Mouse (Mus musculus): Measurements from ENCODE around the gene Zfp324. TPM values are rescaled to one million over a fixed set of nuclear protein-coding genes. Genes with fewer than 3 reads are reported as not detected.

Gene Zfp324
- polyA plus RNA-seq, 2 experiments: 9.5 to 9.8 TPM

DNA sequence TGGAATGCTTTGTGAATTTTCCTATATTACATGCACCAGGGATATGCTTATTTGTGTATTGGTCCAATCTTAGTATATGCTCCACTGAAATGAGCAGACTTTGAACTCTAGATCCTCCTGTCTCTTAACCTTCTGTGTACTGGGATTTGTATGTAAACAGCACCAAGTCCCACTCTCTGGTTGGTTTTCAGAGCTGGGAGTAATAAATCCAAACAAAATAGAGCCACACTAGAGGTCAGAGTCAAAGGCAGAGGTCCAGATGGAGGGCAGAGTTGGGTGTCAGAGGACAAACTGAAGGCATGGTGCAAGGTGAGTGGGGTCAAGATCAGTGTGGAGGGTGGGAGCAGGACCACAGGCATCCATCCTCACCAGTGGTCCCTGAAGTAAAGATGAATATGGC is 30.2 kb downstream of the Zfp324 start:
- Histone ChIP-seq H3K4me1 (ENCODE audit: control insufficient read depth, insufficient read depth, low read length) (no peaks in the 10 kb centered on the region), H3K4me3 (replicated peaks; ENCODE audit: low read length) (no peak overlapping the region), H3K9ac (ENCODE audit: low read depth, low read length, severe bottlenecking) (no peak overlapping the region), H3K9me3 (ENCODE audit: control insufficient read depth, low read length) (no peaks in the 10 kb centered on the region), H3K36me3 (ENCODE audit: control insufficient read depth, insufficient read depth, low read length) (no peaks in the 10 kb centered on the region), H3K4me2 (replicated peaks; ENCODE audit: low read depth, low read length, severe bottlenecking) (no peak overlapping the region), H3K27ac (replicated peaks; ENCODE audit: low read depth, low read length) (no peak overlapping the region), H3K27me3 (ENCODE audit: control insufficient read depth, insufficient read depth, low read length) (no peaks in the 10 kb centered on the region)
- ATAC-seq (ENCODE audit: low FRiP score, low read depth) (no peak), DNase-seq (ENCODE audit: low spot score) (no peak)
- no peak for TF ChIP-seq POLR2A (IDR thresholded peaks at IDR 0.05; ENCODE audit: borderline replicate concordance, extremely low read depth, insufficient read depth, insufficient read length)

DNA sequence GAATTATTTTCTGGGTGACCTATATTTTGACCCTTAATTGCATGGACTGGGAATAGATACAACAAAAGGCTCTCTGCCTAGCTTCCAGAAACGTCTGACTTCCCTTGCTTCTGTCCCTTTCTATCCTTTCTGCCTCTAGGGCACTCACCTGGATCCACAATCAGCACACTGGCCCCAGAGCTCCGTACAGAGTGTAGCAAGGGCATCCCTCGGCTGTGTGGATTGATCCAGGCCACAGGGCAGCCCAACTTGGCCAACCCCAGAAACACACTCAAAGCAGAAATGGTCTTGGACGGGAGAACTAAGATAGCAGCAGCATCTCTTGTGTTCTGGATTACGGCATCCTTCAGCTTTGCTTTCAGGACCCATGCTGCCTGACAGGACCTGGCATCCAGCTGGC is 31.6 kb downstream of the Zfp324 start:
- Histone ChIP-seq H3K27me3 (ENCODE audit: control insufficient read depth, insufficient read depth, low read length) (no peaks in the 10 kb centered on the region), H3K9ac (ENCODE audit: low read depth, low read length, severe bottlenecking) (no peak overlapping the region), H3K4me1 (ENCODE audit: control insufficient read depth, insufficient read depth, low read length) (no peaks in the 10 kb centered on the region), H3K27ac (replicated peaks; ENCODE audit: low read depth, low read length) (no peak overlapping the region), H3K4me2 (replicated peaks; ENCODE audit: low read depth, low read length, severe bottlenecking) (no peak overlapping the region), H3K9me3 (ENCODE audit: control insufficient read depth, low read length) (no peaks in the 10 kb centered on the region), H3K36me3 (ENCODE audit: control insufficient read depth, insufficient read depth, low read length) (no peaks in the 10 kb centered on the region), H3K4me3 (replicated peaks; ENCODE audit: low read length) (no peak overlapping the region)
- DNase-seq (ENCODE audit: low spot score) (no peak), ATAC-seq (ENCODE audit: low FRiP score, low read depth) (no peak)
- no peak for TF ChIP-seq POLR2A (IDR thresholded peaks at IDR 0.05; ENCODE audit: borderline replicate concordance, extremely low read depth, insufficient read depth, insufficient read length)
- 65% methylated on average over 5 of the region's 5 CpGs for WGBS

DNA sequence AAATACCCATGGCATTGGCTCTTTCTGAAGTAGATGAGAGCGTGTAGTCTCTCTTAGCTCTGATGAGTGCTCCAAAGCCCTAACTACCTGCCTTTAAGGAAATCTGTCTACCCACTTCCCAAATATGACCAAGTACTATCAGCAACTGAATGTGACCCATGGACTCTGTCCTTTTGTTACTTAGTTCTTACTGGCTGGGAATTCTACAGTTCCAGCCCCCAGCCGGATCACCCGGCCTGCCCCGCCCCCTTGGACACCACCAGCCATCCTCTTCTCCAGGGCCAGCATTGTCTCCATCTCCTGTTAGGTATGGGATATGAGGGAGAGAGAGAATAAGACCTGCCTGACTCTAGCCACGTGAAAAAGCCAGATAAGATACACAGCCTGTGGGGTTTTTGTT is 32.4 kb downstream of the Zfp324 start, which contains the start of gene Slc27a5:
TSS of gene Slc27a5 (minus strand) at position 140 of the 400 bp plus-strand sequence.
- WGBS: 82% methylated on average over 5 of the region's 5 CpGs
- no peak for TF ChIP-seq POLR2A (IDR thresholded peaks at IDR 0.05; ENCODE audit: borderline replicate concordance, extremely low read depth, insufficient read depth, insufficient read length)
- H3K9ac ChIP-seq (ENCODE audit: low read depth, low read length, severe bottlenecking): no peak within 1 kb of the TSS

DNA sequence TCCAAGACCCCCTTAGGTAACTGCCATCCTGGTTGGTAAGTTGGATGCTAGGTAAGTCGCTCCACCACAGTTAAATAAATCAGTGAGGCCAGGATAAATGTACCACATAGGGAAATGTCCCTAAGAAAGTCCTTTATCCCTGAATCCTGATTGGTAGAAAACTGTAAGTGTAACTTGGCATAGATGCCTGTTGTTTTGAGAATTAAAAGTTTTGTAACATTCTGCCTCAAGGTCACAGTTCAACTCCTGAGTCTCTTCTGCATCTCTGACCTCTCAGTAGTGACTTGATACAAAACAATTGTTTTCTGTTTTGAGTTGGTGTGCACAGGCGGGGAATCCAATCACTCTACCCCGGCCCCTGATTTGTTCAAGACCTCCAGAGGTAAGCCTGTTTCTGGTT is 33.2 kb downstream of the Zfp324 start, which contains the start of gene Trim28:
TSS of gene Trim28 (plus strand) at position 264 of the 400 bp plus-strand sequence.
- no peak for TF ChIP-seq POLR2A (IDR thresholded peaks at IDR 0.05; ENCODE audit: borderline replicate concordance, extremely low read depth, insufficient read depth, insufficient read length)
- Histone ChIP-seq H3K27me3 (ENCODE audit: control insufficient read depth, insufficient read depth, low read length) (no peaks in the 10 kb centered on the region), H3K9ac (ENCODE audit: low read depth, low read length, severe bottlenecking) (no peak within 1 kb of the TSS), H3K9me3 (ENCODE audit: control insufficient read depth, low read length) (no peaks in the 10 kb centered on the region), H3K27ac (replicated peaks; ENCODE audit: low read depth, low read length) (no peak within 1 kb of the TSS), H3K4me2 (replicated peaks; ENCODE audit: low read depth, low read length, severe bottlenecking) (no peak within 1 kb of the TSS), H3K36me3 (ENCODE audit: control insufficient read depth, insufficient read depth, low read length) (no peaks in the 10 kb centered on the region), H3K4me3 (replicated peaks; ENCODE audit: low read length) (no peak within 1 kb of the TSS), H3K4me1 (ENCODE audit: control insufficient read depth, insufficient read depth, low read length) (no peaks in the 10 kb centered on the region)
- 86% methylated on average over 3 of the region's 3 CpGs for WGBS
- DNase-seq (ENCODE audit: low spot score) (no peak), ATAC-seq (ENCODE audit: low FRiP score, low read depth) (no peak)

More for the DNA sequence above, 32.4 kb downstream of the Zfp324 start, which contains the start of gene Slc27a5:
- H3K36me3 ChIP-seq (ENCODE audit: control insufficient read depth, insufficient read depth, low read length): no peaks in the 10 kb centered on the region
- no peaks in the 10 kb centered on the region for H3K9me3 ChIP-seq (ENCODE audit: control insufficient read depth, low read length)
- H3K27ac ChIP-seq (replicated peaks; ENCODE audit: low read depth, low read length): no peak within 1 kb of the TSS
- H3K27me3 ChIP-seq (ENCODE audit: control insufficient read depth, insufficient read depth, low read length): no peaks in the 10 kb centered on the region
- H3K4me1 ChIP-seq (ENCODE audit: control insufficient read depth, insufficient read depth, low read length): no peaks in the 10 kb centered on the region
- no peak within 1 kb of the TSS for H3K4me2 ChIP-seq (replicated peaks; ENCODE audit: low read depth, low read length, severe bottlenecking)
- ATAC-seq (ENCODE audit: low FRiP score, low read depth) (no peak), DNase-seq (ENCODE audit: low spot score) (no peak)
- H3K4me3 ChIP-seq (replicated peaks; ENCODE audit: low read length): no peak within 1 kb of the TSS

DNA sequence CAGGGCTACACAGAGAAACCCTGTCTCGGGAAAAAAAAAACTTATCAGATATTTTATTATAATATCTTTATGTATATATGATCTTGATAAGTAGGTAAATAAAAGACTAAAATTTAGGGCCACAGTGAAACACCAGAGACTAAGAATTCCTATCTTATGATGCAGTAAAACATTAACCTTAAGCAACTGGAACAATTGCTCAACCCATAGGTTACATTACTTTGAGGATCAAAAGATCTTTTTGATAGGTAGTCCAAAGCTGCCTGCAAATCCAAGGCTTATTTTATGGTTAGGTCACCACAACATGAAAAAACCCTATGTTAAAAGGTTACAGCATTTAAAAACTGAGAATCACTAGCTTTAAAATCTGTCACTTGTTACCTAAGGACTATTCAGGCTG is 35.9 kb downstream of the Zfp324 start:
- 66% methylated on average over 1 of the region's 1 CpGs for WGBS
- Histone ChIP-seq H3K27ac (replicated peaks; ENCODE audit: low read depth, low read length) (no peak overlapping the region), H3K9ac (ENCODE audit: low read depth, low read length, severe bottlenecking) (no peak overlapping the region), H3K4me2 (replicated peaks; ENCODE audit: low read depth, low read length, severe bottlenecking) (no peak overlapping the region), H3K27me3 (ENCODE audit: control insufficient read depth, insufficient read depth, low read length) (no peaks in the 10 kb centered on the region), H3K36me3 (ENCODE audit: control insufficient read depth, insufficient read depth, low read length) (peaks cover 8% of the 10 kb centered on the region), H3K4me1 (ENCODE audit: control insufficient read depth, insufficient read depth, low read length) (no peaks in the 10 kb centered on the region), H3K9me3 (ENCODE audit: control insufficient read depth, low read length) (no peaks in the 10 kb centered on the region), H3K4me3 (replicated peaks; ENCODE audit: low read length) (no peak overlapping the region)
- DNase-seq (ENCODE audit: low spot score) (no peak), ATAC-seq (ENCODE audit: low FRiP score, low read depth) (no peak)
- no peak for TF ChIP-seq POLR2A (IDR thresholded peaks at IDR 0.05; ENCODE audit: borderline replicate concordance, extremely low read depth, insufficient read depth, insufficient read length)

DNA sequence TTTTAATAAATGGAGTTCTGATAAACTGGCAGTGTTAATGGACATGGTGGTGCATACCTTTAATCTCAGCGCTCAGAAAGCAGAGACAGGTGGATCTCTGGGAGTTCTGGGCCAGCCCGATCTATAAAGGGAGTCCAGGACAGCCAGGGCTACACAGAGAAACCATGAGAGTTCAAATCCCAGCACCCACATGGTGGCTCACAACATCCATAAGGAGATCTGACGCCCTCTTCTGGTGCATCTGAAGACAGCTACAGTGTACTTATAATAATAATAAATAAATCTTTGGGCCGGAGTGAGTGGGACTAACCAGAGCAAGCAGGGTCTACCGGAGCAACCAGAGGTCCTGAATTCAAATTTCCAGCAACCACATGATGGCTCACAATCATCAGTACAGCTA is 37.7 kb downstream of the Zfp324 start:
- Histone ChIP-seq H3K4me2 (replicated peaks; ENCODE audit: low read depth, low read length, severe bottlenecking) (no peak overlapping the region), H3K27me3 (ENCODE audit: control insufficient read depth, insufficient read depth, low read length) (0 out of 2 replicates have a peak, but pooled peaks cover 4% of the 10 kb centered on the region), H3K9ac (ENCODE audit: low read depth, low read length, severe bottlenecking) (no peak overlapping the region), H3K4me3 (replicated peaks; ENCODE audit: low read length) (no peak overlapping the region), H3K36me3 (ENCODE audit: control insufficient read depth, insufficient read depth, low read length) (peaks cover 23% of the 10 kb centered on the region), H3K9me3 (ENCODE audit: control insufficient read depth, low read length) (no peaks in the 10 kb centered on the region), H3K4me1 (ENCODE audit: control insufficient read depth, insufficient read depth, low read length) (peaks cover 7% of the 10 kb centered on the region; the same call in 1 of the 2 replicates), H3K27ac (replicated peaks; ENCODE audit: low read depth, low read length) (no peak overlapping the region)
- ATAC-seq (ENCODE audit: low FRiP score, low read depth): no peak
- DNase-seq (ENCODE audit: low spot score): no peak
- TF ChIP-seq POLR2A (IDR thresholded peaks at IDR 0.05; ENCODE audit: borderline replicate concordance, extremely low read depth, insufficient read depth, insufficient read length): no peak
- 74% methylated on average over 5 of the region's 5 CpGs for WGBS

Data from limb, embryonic 14.5 days (tissue).